Mouse (Mus musculus) embryonic stem cell, embryonic (primary cell): ENCODE measurements at regions not wholly inside any gene's neighbourhood (a gene's known extent, or its start where the extent isn't known, plus 50 kb on each side); places are given as distances from the start of the nearest gene placed in this dataset.

Experiments
- CTCF ChIA-PET, 4 experiments: fragments of 300-600 bp in 2 of 4; fragments of 350-600 bp in 2 of 4; sonication (Branson Sonifier 250); formaldehyde crosslinking; loops; one replicate each; lab custom pipeline; 2022; ENCODE audit warnings: inconsistent platforms in 2 of 4; lab: Charles Lee
- POLR2A ChIA-PET, 4 experiments: fragments of 300-600 bp in 2 of 4; fragments of 350-600 bp in 2 of 4; sonication (Branson Sonifier 250); formaldehyde crosslinking; loops; one replicate each; lab custom pipeline; 2022; ENCODE audit warnings: antibody characterized with exemption in 4 of 4, inconsistent platforms in 1 of 4; lab: Charles Lee

GRCm38 (mm10) chr2:102970221-102970620 lies 68.8 kb upstream of the Cd44 start:
- CTCF ChIA-PET, result no interaction called here
- POLR2A ChIA-PET, result no interaction called here

- ChIA-PET CTCF (no interaction called here), POLR2A (no interaction called here)
These were observed 66.7 kb upstream of the Cd44 start for GRCm38 (mm10) chr2:102967950-102968722.

- CTCF ChIA-PET, result no interaction called here
- POLR2A ChIA-PET, result no interaction called here
These were observed 66.0 kb upstream of the Cd44 start for GRCm38 (mm10) chr2:102967417-102967816.

GRCm38 (mm10) chr2:102959067-102959645 lies 57.7 kb upstream of the Cd44 start:
- ChIA-PET POLR2A (interaction anchor here in 1 of 4 experiments (1.4 kb wide), 1 partner anchor 114 kb away, joined by 3 read pairs; the partner anchor contains the start of gene Pdhx), CTCF (interaction anchor here in 1 of 4 experiments (0.6 kb wide), 1 partner anchor 388 kb away, joined by 3 read pairs; no protein-coding TSS in a partner anchor)

- POLR2A ChIA-PET, result interaction anchor here in 1 of 4 experiments (1.4 kb wide), 1 partner anchor 114 kb away, joined by 3 read pairs; the partner anchor contains the start of gene Pdhx
- CTCF ChIA-PET, result interaction anchor here in 1 of 4 experiments (0.6 kb wide), 1 partner anchor 389 kb away, joined by 3 read pairs; no protein-coding TSS in a partner anchor
These were observed 57.1 kb upstream of the Cd44 start for GRCm38 (mm10) chr2:102958529-102958928.

DNA sequence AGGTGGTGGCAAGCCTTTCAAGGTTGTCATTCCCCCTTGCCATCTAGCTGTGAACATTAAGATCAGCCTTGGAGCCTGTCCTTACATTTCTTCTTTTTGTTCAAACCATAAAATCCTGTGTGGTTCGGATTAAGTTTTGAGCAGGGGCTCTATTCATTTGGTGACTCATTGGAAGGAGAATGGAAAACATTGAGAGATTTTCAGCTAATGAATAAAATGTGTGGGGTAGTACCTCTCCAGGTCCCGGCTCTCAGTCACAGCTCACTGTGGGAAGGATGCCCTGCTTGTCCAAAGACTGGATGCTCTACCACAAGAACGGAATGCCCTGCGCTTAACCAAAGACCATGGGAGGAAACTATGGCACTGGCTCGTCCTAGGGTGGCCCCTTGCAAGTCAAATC lies 56.3 kb upstream of the Cd44 start:
- ChIA-PET POLR2A (interaction anchor here in 1 of 4 experiments (1.4 kb wide), 1 partner anchor 115 kb away, joined by 3 read pairs; the partner anchor contains the start of gene Pdhx), CTCF (no interaction called here)

DNA sequence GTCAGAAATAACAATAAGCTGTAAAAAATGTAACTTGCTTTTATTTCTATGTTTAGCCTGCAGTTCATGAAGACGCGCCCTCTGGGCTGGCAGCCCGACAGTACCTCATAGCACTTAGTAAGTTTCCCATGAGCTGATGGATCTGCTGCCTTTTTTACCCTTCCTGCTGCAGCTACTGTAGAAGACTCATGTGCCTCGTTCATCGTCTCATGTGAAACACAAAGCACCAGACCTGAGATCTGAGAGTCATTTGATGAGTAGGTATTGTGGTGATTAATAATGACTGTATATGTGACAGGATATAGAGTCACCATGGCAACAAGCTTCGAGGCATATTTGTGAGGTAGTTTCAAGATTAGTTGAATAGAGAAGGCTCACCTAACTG lies 55.4 kb upstream of the Cd44 start:
- CTCF ChIA-PET, result no interaction called here
- POLR2A ChIA-PET, result interaction anchor here in 1 of 4 experiments (0.7 kb wide), 1 partner anchor 223 kb away, joined by 3 read pairs; no protein-coding TSS in a partner anchor

GRCm38 (mm10) chr2:102956108-102956857 lies 54.8 kb upstream of the Cd44 start:
- POLR2A ChIA-PET, result interaction anchor here in 1 of 4 experiments (0.6 to 0.7 kb wide), 3 partner anchors 178 to 672 kb away, joined by 3 to 5 read pairs (median 3); no protein-coding TSS in a partner anchor

DNA sequence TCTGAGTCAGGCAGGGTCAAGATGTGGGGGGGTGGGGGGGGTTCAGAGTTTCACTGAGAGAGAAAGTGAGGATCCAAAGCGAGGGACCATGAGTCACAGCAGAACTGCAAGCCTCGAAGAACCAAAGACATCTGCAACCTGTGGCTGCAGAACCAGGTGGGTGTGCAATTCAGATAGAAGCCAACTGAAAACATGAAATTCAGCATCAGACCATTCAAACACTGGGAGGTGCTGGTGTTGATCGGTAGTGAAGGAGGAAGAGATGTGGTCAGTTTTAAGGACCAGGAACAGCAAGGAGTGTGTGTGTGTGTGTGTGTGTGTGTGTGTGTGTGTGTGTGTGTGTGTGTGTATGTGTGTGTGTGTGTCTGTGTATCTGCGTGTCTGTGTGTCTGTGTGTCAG lies 53.8 kb upstream of the Cd44 start:
- CTCF ChIA-PET, result no interaction called here
- POLR2A ChIA-PET, result interaction anchor here in 1 of 4 experiments (0.6 kb wide), 2 partner anchors 177 to 671 kb away, joined by 3 to 5 read pairs; no protein-coding TSS in a partner anchor

More at GRCm38 (mm10) chr2:102956108-102956857, 54.8 kb upstream of the Cd44 start:
- CTCF ChIA-PET, result no interaction called here
